Mouse (Mus musculus): Measurements from ENCODE around the gene Sytl3.
"Not testable (repeated sequence)": the region's sequence is repeated elsewhere in the genome, so short reads cannot be mapped to it uniquely, and the experiment has no call there.

Sytl3 gene

GRCm38 (mm10) chr17:6646841-6647240 is 12.1 kb upstream of the Sytl3 start:
- not testable (repeated sequence) for DNase-seq (ENCODE audit: low read depth)

GRCm38 (mm10) chr17:6647452-6647851 is 11.4 kb upstream of the Sytl3 start:
- DNase-seq (ENCODE audit: low read depth), result not testable (repeated sequence)

DNA sequence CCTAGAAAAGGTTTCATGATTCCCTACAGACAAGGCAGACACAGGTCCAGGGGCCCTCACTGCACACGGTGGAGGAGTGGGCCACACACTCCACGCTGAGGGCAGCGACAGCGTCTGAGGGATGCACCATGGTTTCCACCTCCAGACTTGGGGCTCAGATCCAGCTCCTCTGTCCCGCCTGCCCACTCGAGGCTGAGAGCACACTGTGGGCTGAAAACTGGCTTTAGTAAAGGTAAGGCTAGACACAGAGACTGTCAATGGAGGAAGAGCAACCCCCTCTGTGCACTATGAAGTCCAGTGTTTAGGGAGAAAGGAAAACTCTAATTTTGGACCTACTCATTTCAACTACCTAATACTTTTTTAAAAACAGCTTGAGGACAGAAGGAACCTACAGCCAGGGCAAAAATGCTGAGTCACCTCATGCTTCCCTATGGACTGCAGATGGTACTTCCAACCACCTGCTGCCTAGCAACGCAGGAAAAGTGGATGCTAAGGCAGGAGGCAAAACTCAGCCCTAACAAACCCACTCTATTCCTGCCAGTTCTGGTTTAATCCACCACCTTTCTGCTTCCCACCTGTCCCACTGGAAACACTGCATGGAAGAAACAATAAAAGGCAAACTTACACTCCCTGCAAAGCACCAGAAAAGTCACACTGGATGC is 7.9 kb upstream of the Sytl3 start:
- DNase-seq (ENCODE audit: low read depth), result not testable (repeated sequence)

DNA sequence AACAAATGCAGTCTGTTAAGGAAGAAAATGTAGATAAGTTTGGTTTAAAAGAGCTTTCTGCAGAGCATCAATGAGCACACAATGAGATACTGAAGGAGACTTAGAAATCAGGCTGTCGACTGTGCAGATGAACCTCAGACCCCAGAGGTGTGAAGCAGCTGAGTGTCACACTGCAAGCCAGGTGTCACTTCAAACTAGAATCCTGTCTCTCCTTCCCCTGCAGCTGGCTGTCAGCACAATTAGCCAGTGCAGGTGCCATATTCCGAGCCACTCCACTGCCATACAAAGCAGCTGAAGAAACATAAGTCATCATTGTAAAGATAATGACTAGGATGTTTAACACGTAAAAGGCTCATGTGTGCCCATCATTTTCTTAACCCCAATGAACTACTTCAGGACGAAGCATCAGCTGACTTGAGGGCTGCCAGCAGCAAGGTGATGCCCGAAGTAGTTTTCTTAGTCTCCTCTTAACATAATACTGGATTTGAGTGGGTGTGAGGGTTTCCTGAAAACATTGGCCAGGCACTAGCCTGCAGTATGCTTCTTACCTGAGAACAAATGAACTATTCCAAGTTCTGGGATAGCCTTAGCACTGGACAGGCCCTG is 5.4 kb upstream of the Sytl3 start:
- not testable (repeated sequence) for DNase-seq (ENCODE audit: low read depth)

GRCm38 (mm10) chr17:6655087-6655511 is 3.8 kb upstream of the Sytl3 start:
- peak; percentile 80 for DNase-seq (ENCODE audit: low read depth)

DNA sequence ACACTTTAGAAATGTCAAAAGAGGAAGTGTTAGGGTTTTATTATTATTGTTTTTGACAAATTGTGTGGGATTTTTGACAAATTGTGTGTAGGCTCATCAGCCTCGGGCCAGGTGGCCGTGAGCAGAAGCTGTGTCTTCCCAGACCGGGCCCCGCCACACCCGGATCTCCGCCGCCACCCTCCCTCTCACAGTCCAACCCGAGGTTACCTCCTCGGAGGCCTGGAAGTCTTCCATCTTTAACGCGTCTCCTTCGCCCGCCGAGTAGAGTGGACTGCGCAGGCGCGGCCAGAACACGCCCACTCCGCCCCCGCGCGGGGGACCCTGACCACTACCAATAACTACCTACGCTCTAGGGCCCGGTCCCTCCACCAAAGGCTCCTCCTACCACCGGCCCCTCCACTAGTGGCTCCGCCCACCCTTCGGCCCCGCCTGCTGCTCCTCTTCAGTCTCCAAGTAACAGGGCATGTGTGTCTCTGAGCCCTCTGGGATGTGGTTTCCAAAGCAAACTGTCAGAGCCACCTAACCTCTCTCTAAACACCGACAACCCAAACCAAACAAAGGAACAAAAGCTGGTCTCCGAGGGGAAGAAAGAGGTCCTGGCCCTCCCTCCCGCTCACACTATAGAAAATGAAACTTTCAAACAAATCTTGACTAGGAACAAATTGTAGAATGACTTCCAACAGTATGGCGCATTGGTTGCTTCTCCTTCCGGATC is 3.2 kb upstream of the Sytl3 start, which contains the start of gene Dynlt1f:
Gene Dynlt1f, minus strand, starts transcription at position 334 of the 715 bp plus-strand sequence.
- peak; percentile 61 for DNase-seq (ENCODE audit: low read depth)

- not testable (repeated sequence) for DNase-seq (ENCODE audit: low read depth)
These were observed 2.4 kb upstream of the Sytl3 start for GRCm38 (mm10) chr17:6656471-6656870.

GRCm38 (mm10) chr17:6660589-6660988 is 1.7 kb downstream of the Sytl3 start:
- not testable (repeated sequence) for DNase-seq (ENCODE audit: low read depth)

DNA sequence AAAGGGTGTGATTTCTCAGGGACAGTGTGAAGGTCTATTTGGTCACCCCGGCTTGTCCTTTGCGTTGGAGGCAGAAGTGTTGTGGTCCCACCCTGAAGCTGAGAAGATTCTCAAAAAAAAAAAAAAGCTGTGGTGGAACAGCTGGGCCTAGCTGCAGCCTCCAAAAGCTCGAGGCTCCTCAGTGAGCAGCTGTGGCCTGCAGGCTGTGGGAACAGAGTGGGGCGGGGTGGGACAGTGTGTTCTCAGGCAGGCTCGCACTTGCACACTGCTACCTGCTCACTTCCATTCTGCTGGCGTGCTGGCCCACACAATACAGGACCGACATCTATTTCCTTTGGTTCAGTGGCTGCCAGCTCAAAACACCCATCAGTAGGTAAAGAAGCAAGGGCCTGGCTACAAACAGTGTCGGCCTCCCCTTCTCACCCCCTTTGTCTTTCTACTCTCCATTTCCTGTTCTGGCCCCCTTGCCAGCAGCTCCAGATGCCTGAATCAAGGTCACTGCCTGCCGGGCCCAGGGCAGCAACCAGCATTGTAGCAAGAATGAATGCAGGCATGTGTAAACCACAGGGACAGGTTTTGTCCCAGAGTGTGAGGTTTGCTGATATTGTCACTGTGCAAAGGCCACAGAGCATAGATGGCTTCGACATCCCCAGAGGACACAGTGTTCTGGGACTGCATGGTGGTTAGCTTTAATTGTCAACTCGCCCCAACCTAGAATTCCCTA is 2.4 kb downstream of the Sytl3 start:
- DNase-seq (ENCODE audit: low read depth), result not testable (repeated sequence)

- DNase-seq (ENCODE audit: low read depth), result not testable (repeated sequence)
These were observed 3.9 kb downstream of the Sytl3 start for GRCm38 (mm10) chr17:6662840-6663239.

GRCm38 (mm10) chr17:6665389-6665788 is 6.5 kb downstream of the Sytl3 start:
- DNase-seq (ENCODE audit: low read depth), result not testable (repeated sequence)

- DNase-seq (ENCODE audit: low read depth), result not testable (repeated sequence)
These were observed 9.6 kb downstream of the Sytl3 start for GRCm38 (mm10) chr17:6668522-6668921.

GRCm38 (mm10) chr17:6674297-6674696 is 15.4 kb downstream of the Sytl3 start:
- not testable (repeated sequence) for DNase-seq (ENCODE audit: low read depth)

DNA sequence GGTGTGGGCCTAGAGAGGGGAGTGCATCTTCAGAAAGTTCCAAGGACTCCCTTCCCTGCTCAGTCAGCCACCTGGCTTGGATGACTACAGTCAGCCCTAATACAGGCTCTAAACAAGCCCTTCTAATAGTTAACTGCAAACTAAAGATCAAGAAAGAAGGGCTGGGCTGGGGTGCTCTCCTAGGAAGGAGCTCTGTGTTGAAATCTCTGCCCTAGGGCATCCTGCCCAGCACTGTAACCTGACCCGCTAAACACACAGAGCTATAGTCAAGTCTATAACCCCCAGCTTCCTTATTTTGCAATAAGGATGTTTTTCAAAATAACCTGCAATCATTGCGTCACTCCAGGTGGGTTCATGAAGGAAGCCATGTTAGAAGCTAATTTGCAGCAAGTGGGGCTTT is 19.2 kb downstream of the Sytl3 start:
- not testable (repeated sequence) for DNase-seq (ENCODE audit: low read depth)

DNA sequence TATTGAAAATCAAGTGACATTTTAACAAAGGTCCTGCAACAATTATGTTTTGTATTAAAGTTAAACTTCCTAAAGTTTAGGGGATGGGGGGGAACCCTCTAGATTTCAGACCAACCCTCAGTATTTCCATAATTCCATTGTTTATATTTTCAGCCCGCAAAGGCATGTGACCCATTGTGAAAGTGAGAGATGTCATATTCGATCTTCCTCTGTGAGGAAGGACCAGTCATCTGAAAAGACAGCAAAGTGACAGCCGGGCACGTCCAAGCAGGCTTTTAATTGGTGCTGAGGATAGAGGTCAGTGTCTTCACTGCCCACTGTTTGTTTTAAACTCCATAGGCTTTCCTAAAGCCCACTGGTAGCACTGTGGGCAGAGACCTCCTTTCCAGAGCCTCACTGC is 22.8 kb downstream of the Sytl3 start:
- DNase-seq (ENCODE audit: low read depth), result not testable (repeated sequence)

DNA sequence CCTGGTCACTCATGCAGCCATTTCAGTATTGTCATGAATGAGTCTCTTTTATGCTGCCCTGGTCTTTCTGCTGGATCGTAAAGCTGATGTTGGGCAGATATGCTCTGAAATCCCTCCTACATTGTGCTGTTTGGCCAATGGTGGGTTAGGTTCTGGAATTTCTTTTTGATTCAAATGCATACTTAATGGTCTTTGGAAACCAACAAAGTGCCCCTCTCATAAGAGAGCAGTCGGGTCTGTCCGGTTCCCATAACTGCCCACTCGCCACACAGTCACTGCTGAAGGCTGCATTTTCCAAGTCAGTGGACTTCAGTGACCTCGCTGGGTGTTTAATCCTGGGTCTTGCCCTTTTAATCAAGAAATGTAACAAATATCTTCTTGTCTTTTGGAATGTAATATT is 24.8 kb downstream of the Sytl3 start:
- not testable (repeated sequence) for DNase-seq (ENCODE audit: low read depth)

- not testable (repeated sequence) for DNase-seq (ENCODE audit: low read depth)
These were observed 25.8 kb downstream of the Sytl3 start for GRCm38 (mm10) chr17:6684464-6685287.

GRCm38 (mm10) chr17:6685288-6685818 is 26.5 kb downstream of the Sytl3 start:
- DNase-seq (ENCODE audit: low read depth), result not testable (repeated sequence)

DNA sequence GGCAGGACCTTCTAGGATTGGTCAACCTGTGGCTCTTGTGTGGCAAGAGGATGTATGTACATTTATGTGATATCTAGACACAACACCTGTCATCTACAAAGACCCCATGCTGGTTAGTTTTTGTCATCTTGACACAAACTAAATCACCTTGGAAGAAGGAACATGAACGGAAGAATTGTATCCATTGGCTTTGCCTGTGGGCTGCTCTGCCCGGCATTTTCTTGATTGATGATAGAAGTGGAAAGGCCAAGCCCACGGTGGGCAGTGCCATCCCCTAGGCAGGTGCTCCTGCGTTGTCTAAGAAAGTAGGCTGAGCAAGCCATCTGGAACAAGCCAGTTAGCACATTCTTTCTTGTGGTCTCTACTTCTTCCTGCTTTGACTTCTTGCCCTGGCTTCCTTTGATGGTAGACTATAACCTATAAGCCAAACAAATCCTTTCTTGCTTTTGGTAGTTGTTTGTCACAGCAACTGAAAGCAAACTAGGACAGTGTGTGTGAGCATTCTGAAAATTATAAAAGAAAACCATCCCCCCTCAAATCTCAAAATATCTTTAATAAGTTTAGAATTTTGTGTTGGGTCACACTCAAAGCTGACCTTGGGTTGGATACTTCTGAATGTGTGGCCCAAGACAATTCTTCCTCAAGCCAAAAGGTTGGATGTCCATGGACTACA is 27.5 kb downstream of the Sytl3 start:
- not testable (repeated sequence) for DNase-seq (ENCODE audit: low read depth)

DNA sequence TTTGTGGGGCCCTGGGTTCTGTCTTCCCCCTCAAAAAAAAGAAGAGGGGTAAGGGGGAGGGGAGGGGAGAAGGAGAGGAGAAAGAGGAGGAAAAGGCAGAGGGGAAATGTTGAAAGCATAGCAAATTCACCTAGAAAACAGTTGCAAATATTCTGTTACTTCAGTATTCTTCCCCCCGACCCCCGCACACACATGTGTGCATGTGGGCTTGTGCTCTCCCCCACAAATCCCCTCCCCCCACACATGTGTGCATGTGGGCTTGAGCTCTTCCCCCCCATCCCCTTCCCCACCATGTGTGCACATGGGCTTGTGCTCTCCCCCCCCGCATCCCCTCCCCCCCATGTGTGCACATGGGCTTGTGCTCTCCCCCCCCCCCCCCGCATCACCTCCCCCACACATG is 30.5 kb downstream of the Sytl3 start:
- DNase-seq (ENCODE audit: low read depth), result not testable (repeated sequence)

Data from 416B (cell line).